Mouse (Mus musculus): ENCODE measurements at regions not wholly inside any gene's neighbourhood (a gene's known extent, or its start where the extent isn't known, plus 50 kb on each side); places are given as distances from the start of the nearest gene placed in this dataset.
A peak's percentile ranks its signal among the peaks of the same experiment; 100 is the strongest.

DNA sequence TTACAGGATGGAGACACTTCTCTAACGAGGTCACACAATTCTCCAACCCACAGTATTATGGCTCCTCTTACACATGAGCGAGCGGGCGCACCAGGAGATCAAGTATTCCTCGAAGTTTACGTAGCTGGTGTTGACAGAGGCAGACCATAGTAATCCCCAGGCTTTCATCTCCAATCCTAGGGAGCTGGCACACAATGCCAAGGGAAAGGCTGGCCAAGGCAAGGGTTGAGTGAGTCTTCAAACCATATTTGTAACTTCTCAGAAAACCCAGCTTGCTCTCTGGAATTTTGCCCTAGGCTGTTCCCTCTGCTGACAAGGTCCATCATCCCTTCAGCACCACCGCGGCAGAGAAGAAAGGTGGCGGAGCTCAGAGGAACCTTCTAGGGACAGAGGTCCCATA, 94.0 kb downstream of the Hes1 start:
- no peak for DNase-seq (ENCODE audit: low read depth, low spot score)

DNA sequence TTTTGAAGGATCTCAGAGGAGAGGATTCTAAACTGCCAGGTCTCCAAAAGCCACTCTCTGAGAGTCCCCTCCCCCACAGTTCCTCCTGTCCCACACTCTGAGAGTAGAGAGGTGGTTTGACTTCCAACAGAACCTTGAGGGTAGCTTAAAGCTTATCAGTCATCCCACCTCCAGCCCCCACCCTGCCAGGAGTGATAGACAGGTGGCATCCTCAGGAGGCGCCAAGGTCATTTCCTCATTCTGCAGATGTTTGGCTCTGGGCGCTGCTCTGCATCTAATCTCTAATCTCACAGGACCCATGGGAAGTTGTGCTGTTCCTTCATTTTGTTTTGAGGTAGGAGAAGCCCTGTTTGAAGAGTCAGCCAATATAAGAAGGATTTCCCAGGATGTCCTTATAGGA, 96.2 kb downstream of the Hes1 start:
- peak; percentile 61 for DNase-seq (ENCODE audit: low read depth, low spot score)

GRCm38 (mm10) chr16:30163303-30163702, 99.1 kb downstream of the Hes1 start:
- no peak for DNase-seq (ENCODE audit: low read depth, low spot score)

GRCm38 (mm10) chr16:30165667-30166180, 101.5 kb downstream of the Hes1 start:
- DNase-seq (ENCODE audit: low read depth, low spot score): peak; percentile 68

DNA sequence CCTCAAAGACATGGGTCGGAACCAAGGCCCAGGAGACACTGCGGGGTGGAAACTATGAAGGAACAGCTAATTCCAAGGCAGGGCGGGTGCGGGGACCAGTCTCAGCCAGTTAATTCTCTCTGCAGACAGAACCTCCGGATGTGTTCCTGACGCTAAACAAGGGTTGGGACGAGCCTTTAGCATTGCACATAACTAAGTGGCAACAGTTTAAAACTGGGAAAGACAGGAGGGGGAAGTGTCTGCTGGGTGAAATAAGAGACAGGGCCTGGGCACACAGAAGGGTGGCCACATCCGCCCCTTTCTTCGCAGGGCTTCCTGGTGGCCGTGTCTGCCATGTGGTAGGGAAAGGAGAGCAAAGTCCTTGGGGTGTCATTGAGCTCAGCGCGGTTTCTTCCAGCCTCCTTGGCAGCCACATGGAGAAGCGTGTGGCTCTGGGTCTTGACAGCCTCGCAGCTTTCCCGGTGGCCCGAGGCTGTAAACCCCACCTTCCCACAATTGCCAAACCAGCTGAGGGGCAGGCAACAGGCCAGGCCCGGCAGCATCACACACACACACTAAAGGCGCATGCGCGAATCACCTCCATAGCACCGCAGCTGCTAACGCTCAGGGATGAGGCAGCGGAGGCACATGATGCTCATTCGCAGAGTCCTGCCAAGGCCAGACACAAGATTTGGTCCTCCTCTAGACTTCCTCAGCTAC, 95.8 kb downstream of the Cpn2 start:
- peak; percentile 96 for DNase-seq (ENCODE audit: low read depth, low spot score)

GRCm38 (mm10) chr16:30172136-30172731, 95.1 kb downstream of the Cpn2 start:
- no peak for DNase-seq (ENCODE audit: low read depth, low spot score)

DNA sequence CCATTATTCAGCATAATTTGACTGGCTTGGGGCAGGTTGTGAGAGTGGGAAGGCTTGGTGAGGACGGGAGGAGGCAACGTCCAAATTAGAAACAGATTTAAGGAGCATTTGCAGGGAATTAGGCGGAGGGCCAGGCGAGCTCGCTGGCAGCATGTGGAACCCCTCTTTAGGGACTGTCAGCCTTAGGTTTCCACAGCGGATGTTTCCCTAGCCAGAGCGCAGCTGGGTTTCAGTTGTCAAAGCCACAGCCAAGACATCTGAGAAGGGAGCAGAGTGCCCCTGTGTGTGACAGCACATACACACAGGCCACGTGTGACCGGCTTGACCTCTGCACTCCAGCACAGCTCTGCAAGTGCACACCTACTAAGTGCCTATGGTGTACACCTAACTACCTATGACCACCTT, 94.5 kb downstream of the Cpn2 start:
- DNase-seq (ENCODE audit: low read depth, low spot score): no peak

GRCm38 (mm10) chr16:30173953-30174874, 93.1 kb downstream of the Cpn2 start:
- DNase-seq (ENCODE audit: low read depth, low spot score): no peak

GRCm38 (mm10) chr16:30176306-30176705, 91.0 kb downstream of the Cpn2 start:
- DNase-seq (ENCODE audit: low read depth, low spot score): no peak

DNA sequence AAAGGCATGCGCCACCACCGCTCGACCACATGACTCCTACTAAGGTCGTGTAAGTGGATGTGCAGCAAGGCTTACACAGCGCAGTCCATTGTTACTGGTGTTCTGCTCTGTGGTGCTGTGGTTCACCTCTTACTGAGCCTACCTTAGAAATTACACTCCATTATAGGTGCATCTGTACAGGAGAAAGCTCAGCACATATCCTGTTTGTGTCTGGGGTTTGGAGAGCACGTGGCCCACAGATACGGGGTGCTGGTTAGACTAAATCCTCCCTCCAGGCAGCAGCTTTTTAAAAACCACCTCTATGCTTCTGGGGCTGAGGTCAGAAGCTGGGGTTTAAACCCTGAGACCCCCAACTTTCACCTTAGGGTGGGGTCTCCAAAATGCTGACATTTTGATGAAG, 89.5 kb downstream of the Cpn2 start:
- DNase-seq (ENCODE audit: low read depth, low spot score): no peak

GRCm38 (mm10) chr16:30178596-30178995, 88.7 kb downstream of the Cpn2 start:
- DNase-seq (ENCODE audit: low read depth, low spot score): peak; percentile 44

GRCm38 (mm10) chr16:30179504-30179976, 87.8 kb downstream of the Cpn2 start:
- DNase-seq (ENCODE audit: low read depth, low spot score): no peak

DNA sequence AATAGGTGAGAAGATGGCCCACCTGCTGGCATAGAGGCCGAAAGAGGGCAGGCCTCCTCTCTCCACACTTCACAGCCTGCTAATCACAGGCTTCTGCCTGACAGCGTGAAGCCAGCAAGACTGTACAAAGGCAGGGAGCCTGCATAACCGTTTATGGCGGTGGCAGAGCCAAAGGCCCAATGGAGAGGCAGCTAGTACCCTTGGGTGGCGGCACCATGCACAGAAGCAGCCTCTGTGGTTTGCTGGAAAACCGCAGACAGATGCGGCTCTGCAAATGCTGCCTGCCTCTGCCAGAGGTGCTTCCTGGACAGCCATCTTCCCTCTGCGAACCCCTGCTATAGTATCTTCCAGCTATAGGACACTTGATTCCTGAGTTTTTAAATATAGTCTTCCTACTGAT, 86.2 kb downstream of the Cpn2 start:
- DNase-seq (ENCODE audit: low read depth, low spot score): no peak

DNA sequence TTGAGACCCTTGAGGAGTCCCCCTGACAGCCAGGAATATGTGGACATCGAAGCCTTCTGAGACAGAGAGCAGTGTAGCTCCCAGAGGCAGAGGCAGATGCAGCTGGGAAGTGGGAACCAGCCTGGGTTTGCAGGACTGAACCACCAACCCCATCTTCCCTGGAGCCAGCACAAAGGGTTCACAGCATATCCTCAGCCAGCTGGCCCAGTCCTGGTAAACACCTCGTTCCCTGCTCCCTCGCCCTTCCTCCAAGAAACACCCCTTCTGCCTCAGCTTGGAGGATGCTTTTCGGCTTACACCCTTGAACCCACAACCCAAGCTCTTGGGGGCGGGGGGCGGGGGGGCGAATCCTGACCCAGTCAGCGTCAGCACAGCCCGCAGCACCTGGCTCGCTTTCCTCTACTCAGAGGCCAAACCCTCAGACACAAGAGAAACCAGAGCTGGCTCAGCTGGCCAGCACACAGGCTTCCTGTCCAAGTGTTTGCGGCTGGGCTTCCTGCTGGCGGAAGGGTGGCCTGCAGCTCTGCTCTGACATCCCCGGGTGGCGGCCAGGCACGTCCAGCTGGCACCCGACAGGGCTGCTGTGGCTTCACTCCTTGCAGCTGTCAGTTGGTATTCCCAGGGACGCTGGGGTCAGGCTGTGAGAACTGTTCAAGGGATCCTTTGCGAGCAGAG, 82.6 kb downstream of the Cpn2 start:
- no peak for DNase-seq (ENCODE audit: low read depth, low spot score)

DNA sequence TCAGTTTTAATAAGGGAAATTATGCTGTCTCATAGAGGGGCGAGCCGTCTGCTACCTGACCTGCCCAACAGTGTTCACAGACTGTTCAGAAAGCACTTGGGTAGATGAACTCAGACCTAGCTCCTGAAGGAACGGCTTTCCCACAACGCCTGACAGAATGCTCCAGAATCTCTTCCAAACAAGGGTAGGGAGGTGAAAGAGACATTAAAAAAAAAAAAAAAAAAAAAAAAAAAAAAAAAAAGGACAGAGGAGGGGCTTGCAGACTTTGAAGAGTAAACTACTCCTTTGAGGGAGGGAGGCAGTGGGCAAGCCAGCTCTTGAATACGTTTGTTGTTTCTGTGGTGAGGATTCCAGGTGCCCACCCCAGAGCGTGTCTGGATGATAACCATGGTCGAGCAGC, 81.6 kb downstream of the Cpn2 start:
- DNase-seq (ENCODE audit: low read depth, low spot score): no peak

- DNase-seq (ENCODE audit: low read depth, low spot score): no peak
Measured at GRCm38 (mm10) chr16:30186201-30186700, 81.0 kb downstream of the Cpn2 start.

- no peak for DNase-seq (ENCODE audit: low read depth, low spot score)
Measured at GRCm38 (mm10) chr16:30186701-30187270, 80.5 kb downstream of the Cpn2 start.

DNA sequence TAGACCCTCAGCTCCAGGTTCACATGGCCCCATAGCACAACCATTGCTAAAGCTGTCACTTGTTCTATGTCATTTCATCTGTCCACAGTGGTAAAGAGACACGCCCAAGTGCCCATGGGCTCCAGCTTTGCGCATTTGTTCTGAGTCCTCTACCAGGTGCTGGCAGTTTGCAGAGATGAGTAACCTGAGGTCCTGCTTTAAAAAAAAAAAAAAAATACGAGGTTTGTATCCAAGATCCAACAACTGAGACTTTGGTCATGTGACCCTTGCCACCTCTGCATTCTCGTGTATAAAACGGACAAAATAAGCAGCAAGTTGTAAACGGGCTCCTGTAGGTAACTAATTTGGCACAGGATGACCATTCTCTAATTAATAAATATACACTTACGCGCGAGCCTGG, 79.9 kb downstream of the Cpn2 start:
- no peak for DNase-seq (ENCODE audit: low read depth, low spot score)

GRCm38 (mm10) chr16:30187907-30188414, 79.3 kb downstream of the Cpn2 start:
- peak; percentile 88 for DNase-seq (ENCODE audit: low read depth, low spot score)

GRCm38 (mm10) chr16:30188769-30189430, 78.4 kb downstream of the Cpn2 start:
- DNase-seq (ENCODE audit: low read depth, low spot score): no peak

All from ZHBTc4 (cell line).